Mouse (Mus musculus) G1E (cell line): ENCODE results near the gene Nova2.

Experiments
- CTCF ChIP-seq: IDR thresholded peaks from 2 replicates; pipeline ENCODE4 v1.5.1; 2012; ENCODE audit warnings: low read depth, low read length, inconsistent platforms, mixed read lengths
- GATA1 ChIP-seq: IDR thresholded peaks from 2 replicates; pipeline ENCODE4 v1.6.1; 2012; ENCODE audit warnings: borderline replicate concordance, low read length, inconsistent platforms, mixed read lengths
- GATA2 ChIP-seq: IDR thresholded peaks from 2 replicates; pipeline ENCODE4 v1.6.1; 2012; ENCODE audit warnings: low read depth, low read length, inconsistent platforms, borderline replicate concordance
- POLR2AphosphoS5 ChIP-seq: IDR thresholded peaks from 2 replicates; pipeline ENCODE4 v1.6.1; 2012; ENCODE audit warnings: low read depth, low read length, inconsistent platforms; ENCODE audit not compliant: insufficient replicate concordance
- TAL1 ChIP-seq: conservative IDR thresholded peaks from 2 replicates; pipeline ENCODE4 v1.6.1; 2012; ENCODE audit warnings: low read depth, low read length, inconsistent platforms, mixed read lengths

DNA sequence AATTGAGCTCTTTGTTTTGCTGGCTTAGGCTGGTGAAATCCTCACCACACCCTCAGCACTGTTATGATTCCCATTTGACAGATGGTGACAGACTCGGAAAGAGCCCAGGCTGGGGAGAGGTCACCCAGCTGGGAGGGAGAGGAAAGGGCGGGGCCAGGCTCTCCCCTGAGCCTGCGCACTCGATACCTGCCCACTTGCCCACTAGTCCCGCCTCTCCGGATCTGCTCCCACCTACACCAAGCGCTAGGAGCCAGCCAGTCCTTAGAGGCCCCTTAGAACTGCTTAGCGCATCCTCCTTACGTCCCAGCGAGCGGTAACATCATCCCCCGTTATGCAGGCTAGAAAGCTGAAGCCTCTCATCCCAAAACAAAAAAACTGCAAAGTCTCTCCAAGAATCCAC, 4.6 kb upstream of the Nova2 start:
- no peak for TF ChIP-seq CTCF
- no peak for TF ChIP-seq GATA2
- no peak for TF ChIP-seq TAL1
- no peak for TF ChIP-seq GATA1
- no peak for TF ChIP-seq POLR2AphosphoS5
